Mouse (Mus musculus) thymus, adult 2 months (tissue): ENCODE data around the gene Faah.

ENCODE experiments used
- CTCF ChIP-seq: fragments of 200-500 bp; IDR thresholded peaks from 2 replicates; pipeline ENCODE4 v1.5.1; 2012; ENCODE audit warnings: mild to moderate bottlenecking, control low read depth, low read length, moderate library complexity, borderline replicate concordance; ENCODE audit not compliant: control insufficient read depth, poor library complexity, insufficient read depth; ENCODE audit errors: extremely low read depth
- POLR2A ChIP-seq: fragments of 200-500 bp; IDR thresholded peaks from 2 replicates; pipeline ENCODE4 v1.6.1; 2012; ENCODE audit warnings: mild to moderate bottlenecking, low read length, control low read depth, moderate library complexity; ENCODE audit not compliant: control insufficient read depth, poor library complexity, insufficient read depth; ENCODE audit errors: extremely low read depth

- no peak for TF ChIP-seq CTCF
- TF ChIP-seq POLR2A, result no peak
Observed at GRCm38 (mm10) chr4:115987858-115988530, 29.7 kb downstream of the Faah start.
